Mouse (Mus musculus) common myeloid progenitor, adult 5-6 weeks (primary cell): ENCODE measurements around the gene Mtx1. TPM values are rescaled to one million over a fixed set of nuclear protein-coding genes. Genes with fewer than 3 reads are reported as not detected.
"Not testable (repeated sequence)": the region's sequence is repeated elsewhere in the genome, so short reads cannot be mapped to it uniquely, and the experiment has no call there.

Experiments used
- ATAC-seq: replicated peaks from 2 replicates; pipeline ENCODE4 v1.8.0; 2016; ENCODE audit warnings: low read depth, mild to moderate bottlenecking, moderate TSS enrichment, inconsistent platforms; ENCODE audit not compliant: poor library complexity, severe bottlenecking
- total RNA-seq: library from RNA; stranded (forward); fragments of 200-1000, 187-1606 nt; gene quantifications from 2 replicates; pipeline ENCODE4 v1.2.3, GENCODE M21; 2017

Mtx1 gene
- total RNA-seq, 1 experiment from 2014 or later = 104 TPM

DNA sequence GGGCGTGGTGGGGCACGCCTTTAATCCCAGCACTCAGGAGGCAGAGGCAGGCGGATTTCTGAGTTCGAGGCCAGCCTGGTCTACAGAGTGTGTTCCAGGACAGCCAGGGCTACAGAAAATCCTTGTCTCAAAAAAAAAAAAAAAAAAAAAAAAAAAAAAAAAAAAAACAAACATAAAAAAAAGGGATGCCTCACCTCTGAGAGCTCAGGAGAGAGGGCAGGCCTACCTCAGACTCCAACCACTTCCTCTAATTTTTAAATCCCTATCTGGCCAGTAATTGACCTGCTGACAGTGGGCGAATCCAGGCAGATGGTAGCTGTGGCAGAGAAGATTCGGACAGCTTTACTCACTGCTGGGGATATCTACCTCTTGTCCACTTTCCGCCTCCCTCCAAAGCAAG is 10.5 kb downstream of the Mtx1 start:
- not testable (repeated sequence) for ATAC-seq

DNA sequence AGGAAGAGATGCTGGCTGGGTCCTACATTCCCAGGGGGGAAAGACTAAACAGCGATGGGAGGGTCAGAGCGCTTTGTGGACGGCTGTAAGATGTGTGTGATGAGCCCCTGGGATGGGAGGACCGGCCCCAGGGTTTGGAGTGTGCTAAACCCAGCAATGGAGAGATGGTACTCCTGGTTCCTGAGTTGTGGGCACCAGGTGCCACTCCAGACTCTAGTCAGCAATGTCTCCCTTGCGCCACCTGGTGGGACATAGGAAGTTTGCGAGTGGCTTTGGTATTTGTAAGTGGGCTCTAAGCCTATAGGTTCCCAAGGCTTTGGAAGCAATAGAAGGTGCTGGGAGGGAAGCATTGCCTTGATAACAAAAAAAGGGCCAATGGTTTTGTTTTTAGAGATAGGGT is 11.0 kb downstream of the Mtx1 start:
- ATAC-seq = peak; percentile 66

DNA sequence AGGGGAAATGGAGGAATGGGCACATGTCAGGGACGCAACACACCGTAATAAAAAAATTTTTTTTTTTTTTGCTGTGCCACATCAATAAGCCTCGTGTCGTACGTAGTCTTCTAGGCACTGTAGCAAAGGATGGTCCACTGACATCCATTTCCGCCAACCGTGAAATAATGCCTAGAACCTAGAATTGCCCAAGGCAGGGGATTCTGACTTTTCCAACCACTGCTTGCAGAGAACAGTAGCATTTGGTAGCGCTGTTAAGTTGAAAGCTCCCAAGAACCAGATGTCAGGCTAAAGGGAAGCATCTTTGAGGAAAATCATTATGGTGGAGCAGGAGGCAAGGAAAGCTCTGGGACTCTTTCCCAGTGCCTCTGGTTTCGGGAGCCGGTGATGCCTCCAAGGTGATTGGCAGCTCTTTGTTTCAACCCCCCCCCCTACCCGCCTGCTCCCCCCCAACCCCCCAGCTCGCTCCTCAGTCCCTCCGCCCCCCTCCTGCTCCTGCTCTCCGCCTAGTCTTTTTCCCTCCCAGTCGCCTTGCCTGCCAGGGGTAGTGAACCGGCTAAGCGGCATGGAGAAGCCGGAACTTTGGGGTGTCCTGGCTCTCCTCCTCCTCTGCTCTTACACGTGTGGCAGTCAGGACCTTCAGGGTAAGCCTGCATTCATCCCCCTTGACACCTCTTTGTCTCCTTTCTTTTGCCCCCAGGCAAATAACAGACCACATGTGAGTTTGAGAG is 12.0 kb downstream of the Mtx1 start, which contains the start of gene Thbs3:
TSS of gene Thbs3 (plus strand) at position 500 of the 731 bp plus-strand sequence.
- no peak for ATAC-seq

- peak; percentile 84 for ATAC-seq
Observed at GRCm38 (mm10) chr3:89213803-89214530, 12.9 kb downstream of the Mtx1 start.

- no peak for ATAC-seq
Observed at GRCm38 (mm10) chr3:89210731-89211130, 16.2 kb downstream of the Mtx1 start.

GRCm38 (mm10) chr3:89210162-89210561 is 16.7 kb downstream of the Mtx1 start:
- no peak for ATAC-seq

- no peak for ATAC-seq
Observed at GRCm38 (mm10) chr3:89209731-89210130, 17.2 kb downstream of the Mtx1 start.

DNA sequence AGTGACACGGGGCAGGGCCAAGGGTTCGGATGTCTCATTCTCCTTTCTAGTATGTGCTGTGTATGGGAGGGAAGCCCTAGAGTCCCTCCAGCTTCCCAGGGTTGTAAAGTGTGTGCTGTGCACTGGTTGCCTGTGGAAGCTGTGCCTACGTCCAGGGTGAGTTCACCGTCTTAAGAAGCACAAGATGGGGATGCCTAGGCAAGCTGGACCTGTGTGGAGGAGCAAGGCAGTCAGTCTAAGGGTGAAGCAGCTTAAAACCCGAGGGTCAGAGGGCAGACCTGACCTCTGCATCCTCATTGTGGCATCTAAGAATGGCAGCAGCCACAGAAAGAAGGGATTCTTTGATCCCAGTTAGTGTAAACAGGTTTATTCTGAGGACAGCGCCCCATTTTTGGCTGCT is 18.2 kb downstream of the Mtx1 start:
- no peak for ATAC-seq

DNA sequence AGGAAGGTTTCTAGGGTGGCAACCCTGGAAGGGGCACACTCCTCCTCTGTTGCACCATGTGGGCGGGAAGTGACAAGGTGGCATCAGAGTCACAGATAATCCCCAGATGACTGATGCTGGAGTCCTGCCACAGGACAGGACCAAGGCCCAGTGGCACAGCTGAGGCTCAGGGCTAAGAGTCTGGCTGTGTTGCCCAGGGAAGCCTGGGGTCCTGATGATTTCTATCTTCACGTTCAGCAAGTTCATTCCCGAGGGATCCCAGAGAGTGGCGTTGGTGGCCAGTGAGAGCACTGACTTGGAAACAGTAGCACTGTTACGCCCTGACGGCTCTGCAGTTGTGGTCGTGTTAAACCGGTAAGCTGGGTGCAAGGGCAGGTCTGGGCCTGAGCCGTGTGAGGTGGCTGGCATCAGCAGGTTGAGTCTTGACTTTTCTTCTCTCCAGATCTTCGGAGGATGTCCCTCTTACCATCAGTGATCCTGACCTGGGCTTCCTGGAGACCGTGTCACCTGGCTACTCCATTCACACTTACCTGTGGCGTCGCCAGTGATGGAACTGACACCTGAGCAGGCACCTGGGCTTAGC is 18.7 kb downstream of the Mtx1 start:
- no peak for ATAC-seq

GRCm38 (mm10) chr3:89206695-89207094 is 20.2 kb downstream of the Mtx1 start:
- ATAC-seq = no peak

GRCm38 (mm10) chr3:89206079-89206478 is 20.8 kb downstream of the Mtx1 start:
- no peak for ATAC-seq

DNA sequence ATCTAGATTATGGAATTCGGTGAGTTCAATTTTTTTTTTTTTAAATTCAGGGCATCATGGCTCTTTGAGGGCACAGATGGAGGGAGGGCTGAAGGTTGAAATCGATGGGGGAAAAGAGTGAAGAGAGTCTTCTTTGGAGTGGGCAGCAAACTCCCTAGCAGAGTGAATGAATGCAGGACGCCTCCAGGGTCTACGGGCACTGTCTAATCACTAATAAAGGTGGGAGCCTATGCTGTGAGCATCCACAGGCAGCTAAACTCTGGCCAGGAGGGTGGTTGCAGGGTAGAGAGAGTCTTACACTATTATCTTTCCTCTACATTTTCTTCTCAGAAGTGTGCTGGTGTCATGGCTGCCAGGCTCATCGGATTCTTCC is 23.8 kb downstream of the Mtx1 start:
- ATAC-seq = no peak

DNA sequence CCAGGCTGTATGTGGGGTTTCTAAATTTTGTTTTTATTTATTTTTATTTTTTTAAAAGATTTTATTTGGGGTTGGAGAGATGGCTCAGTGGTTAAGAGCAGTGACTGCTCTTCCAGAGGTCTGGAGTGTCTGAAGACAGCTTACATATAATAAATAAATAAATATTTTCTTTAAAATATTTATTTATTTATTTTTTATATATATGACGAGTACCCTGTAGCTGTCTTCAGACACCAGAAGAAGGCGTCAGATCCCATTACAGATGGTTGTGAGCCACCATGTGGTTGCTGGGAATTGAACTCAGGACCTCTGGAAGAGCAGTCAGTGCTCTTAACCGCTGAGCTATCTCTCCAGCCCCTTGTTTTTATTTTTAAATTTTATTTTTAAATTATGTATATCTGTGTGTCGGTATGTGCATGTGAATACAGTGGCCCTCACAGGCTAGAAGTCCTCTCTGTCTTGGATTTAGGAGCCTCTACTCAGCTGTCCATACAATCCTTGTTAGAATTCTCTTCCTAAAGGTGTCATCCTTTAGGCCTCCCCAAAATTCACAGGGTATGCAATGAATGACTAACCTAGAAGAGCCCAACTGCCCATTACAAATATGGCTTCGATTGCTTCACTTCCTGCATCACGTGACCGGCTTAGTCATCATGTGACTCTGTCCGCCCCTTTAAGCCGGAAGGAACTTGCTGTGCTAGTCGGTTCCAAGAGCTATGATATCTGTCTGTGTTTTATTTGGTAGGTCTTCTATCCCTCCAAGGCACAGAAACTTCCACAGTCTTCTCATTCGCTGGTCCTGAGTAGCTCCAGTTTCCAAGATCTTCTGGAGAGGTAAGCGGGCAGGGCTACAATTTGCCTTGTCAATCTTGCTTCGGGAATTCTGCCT is 24.4 kb downstream of the Mtx1 start, which contains the start of gene Gba:
TSS of gene Gba (plus strand) at position 676 of the 889 bp plus-strand sequence.
- ATAC-seq = peak; percentile 89

- no peak for ATAC-seq
Observed at GRCm38 (mm10) chr3:89199839-89200238, 27.0 kb downstream of the Mtx1 start.

DNA sequence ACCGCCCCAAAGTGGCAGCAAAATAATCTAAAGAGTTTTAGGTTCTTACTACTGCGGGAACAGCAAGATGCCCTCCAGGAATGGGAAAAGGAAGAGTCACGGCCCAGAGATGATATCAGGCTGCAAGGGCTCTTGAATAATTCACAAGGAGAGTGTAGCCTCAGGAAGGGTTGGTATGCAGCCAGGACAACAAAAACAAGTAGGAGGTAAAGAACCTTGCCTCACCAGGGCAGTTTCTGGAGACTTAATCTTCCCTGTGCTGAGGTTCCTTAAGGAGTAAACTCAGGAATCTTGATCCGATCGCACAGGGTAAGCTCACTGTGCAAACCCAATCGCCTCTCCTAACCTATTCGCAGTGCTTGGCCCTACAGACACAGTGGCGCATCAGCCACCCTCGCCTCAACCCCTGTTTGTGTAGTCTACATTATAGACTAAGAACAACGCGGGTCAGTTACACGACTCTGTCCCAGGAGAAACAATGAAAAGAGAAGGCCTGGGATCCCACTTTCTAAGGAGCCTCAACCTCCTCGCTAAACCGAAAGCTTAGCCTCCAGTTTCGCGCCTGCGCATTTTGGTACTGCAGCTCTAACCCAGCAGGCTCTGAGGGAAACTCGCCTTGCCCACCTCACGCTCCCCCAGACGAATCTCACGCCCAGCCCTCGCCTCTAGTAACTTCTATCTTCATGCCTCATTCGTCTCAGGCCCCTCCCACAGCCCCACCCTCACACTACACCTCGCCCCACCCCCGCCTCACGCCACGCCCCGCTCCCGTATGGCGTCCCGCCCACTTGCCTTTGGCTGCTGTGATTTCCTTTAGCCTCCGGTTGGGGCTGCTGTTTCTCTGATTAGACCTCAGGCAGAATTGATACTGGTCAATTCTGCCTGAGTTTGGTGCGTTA is 30.7 kb downstream of the Mtx1 start:
- peak; percentile 98 for ATAC-seq

GRCm38 (mm10) chr3:89193853-89194252 is 33.0 kb downstream of the Mtx1 start:
- peak; percentile 33; the same call in 1 of the 2 replicates for ATAC-seq

DNA sequence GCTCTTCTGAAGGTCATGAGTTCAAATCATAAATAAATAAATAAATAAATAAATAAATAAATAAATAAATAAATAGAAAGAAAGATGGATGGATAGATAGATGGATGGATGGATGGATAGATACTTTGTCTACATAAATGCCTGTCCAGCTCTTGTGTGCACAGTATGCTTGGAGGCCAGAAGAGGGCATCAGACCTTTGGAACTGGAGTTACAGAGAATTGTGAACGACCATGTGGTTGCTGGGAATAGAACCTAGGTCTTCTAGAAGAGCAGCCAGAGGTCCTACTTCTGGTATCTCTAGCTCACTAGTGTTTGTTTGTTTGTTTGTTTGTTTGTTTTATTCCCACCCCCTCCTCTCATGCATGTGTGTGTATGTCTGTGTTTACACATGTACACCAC is 33.5 kb downstream of the Mtx1 start:
- ATAC-seq = no peak

DNA sequence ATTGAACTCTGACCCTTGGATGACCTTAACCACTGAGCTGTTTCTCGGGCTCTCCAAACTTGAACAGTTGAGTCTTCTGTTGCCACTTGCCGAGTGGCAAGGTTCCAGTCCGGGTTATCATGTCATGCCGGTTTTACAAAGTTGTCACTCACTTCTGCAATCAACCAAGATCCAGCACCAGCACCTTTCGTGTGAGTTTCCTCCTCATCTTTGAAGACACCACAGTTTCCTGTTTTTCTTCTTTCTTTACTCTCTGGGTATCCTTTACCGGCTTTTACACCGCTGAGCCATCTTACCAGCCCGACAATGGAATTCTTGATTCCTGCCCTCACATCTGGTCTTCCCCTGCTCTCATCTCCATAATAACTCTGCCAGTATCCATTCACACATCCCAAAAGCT is 36.5 kb downstream of the Mtx1 start:
- peak; percentile 53 for ATAC-seq

GRCm38 (mm10) chr3:89188478-89188875 is 38.4 kb downstream of the Mtx1 start:
- ATAC-seq = no peak
